Mouse (Mus musculus): ENCODE measurements around the gene Pbx1.
A peak's percentile ranks its signal among the peaks of the same experiment; 100 is the strongest.

Pbx1 gene

DNA sequence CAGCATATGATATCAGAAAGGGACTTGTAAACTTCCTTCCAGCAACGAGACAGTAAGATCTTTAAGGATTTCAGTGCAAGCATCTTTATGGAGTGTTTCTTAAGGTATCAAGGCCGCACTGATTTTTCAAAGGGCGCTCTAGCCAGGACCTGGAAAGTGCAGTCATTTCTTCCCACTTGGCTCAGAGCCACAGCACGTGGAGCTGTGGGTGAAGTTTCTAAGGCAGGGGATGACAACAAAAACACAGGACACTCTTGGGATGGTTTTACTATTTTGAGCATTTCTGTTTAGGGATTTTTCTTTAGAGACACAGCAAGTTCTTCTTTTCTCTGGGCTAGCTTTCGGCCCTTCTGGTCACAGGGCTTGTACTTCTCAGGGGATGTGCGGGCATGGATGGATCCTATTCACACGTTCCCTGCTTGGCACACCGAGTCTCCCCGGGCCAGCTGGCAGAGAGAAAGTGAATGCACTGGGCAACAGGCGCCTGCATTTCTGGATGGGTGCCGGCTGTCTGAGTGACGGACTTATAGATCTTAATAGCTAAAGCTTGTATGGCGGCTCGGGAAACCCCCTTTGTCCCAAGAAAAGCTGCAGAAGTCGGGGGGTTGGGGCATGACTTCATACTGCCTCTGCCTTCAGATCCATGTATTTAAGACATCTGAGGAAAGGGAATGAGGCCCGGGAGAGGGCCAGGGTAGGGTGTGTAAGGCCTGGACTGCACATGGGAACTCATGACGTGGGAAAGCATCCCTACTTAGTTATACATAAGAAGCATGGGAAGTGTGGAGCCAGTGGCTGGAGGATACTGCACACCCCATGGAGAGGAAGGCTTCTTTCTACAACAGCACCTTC lies 215.9 kb downstream of the Pbx1 start:
- no peak for DNase-seq

DNA sequence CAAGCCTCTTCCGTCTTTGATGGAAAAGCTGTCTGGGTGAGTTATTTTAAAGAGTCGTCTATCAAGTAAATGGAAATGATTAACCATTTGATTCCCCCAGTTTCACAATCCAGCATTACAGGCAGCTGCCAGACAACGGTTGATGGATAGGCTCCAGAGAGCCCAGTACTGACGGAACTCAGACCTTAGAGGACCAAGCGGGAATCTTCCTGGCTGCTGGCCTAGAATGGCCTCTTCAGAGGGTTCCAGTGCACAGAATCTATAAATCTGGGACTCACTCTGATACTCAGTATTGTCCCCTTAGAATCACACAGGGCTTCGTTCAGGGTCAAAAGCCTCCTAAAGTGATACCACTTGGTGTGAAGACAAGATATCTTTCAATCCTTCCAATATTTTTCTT lies 216.6 kb downstream of the Pbx1 start:
- DNase-seq: no peak

DNA sequence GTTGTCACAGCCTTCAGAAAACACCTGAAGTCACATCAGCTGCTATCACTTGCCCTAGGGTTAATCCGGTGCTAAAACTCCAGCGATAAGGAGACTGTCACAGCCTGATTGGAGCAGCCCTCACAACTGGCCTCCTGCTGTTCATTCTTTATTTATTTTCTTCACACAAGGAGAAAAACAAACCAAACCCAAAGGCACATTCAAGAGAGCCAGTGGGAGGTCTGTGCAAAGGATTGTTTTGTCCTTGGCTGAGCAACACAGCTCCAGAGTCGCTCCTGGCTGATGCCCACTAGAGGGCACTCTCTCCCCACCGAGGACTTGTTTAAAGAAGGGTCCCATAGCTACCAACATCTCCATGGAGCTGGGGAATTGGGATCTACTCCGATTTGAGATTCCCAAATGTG lies 218.0 kb downstream of the Pbx1 start:
- peak; percentile 71 for DNase-seq

- no peak for DNase-seq
These were observed 218.5 kb downstream of the Pbx1 start for GRCm38 (mm10) chr1:168213595-168213994.

DNA sequence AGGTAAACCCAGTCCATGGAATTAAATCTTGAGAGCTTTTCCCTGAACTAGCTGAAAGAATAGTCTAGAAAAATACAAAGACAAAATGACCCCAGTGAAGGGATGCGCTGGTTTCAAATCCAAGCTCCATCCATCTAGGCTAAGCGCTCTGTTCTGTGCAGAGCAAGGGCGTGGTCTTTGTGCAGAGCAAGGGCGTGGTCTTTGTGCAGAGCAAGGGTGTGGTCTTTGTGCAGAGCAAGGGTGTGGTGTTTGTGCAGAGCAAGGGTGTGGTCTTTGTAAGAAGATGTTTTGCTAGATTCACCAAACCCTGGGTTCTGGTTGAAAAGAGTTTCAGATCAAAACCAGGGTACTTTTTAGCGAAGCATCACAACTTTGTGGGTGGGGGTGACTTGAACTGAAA lies 221.7 kb downstream of the Pbx1 start:
- no peak for DNase-seq

DNA sequence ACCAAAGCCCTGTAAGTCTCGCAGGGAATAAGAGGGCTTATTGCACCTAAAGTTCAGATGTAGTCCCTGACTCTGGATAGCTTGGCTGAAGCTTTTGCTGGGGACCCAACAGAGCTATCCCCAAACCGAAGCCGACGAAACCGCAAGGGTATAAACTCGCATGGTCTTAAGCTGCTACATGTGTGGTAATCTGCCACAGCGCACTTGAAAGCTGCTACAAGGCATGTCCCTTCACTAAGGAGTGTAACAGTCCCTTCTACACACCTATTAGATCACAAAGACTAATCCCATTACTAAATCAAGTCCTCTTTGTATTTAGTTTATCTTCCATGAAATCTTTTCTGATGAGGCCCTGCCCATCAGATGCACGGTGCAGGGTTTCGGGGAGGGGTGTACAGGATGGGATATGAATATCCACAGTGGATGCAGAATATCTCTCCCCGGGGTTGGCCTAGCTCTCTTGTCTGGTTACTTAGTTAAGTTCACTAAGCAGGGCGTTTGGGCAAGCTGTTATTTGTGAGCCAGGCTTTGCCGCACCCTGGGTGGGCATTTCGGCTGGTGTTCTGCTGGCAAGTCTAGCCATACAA lies 231.4 kb downstream of the Pbx1 start:
- DNase-seq: no peak

- no peak for DNase-seq
These were observed 233.8 kb downstream of the Pbx1 start for GRCm38 (mm10) chr1:168198276-168198675.

DNA sequence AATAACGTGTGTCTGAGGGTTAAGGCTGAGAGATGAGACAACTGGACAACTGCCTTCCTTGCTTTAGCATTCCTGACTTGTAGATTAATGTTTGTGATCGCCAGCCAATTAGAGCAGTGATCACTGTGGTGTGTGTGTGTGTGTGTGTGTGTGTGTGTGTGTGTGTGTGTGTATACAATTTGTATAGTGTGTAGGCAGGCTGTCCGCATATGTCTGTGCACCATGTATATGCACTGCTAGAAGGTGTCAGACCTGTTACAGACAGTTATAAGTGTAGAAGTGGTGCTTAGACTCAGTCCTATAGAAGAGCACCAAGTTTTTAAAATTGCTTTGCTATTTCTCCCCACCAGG lies 234.2 kb downstream of the Pbx1 start:
- DNase-seq: no peak

GRCm38 (mm10) chr1:168197195-168197907 lies 234.7 kb downstream of the Pbx1 start:
- DNase-seq: no peak

- DNase-seq: no peak
These were observed 238.7 kb downstream of the Pbx1 start for GRCm38 (mm10) chr1:168193364-168193763.

DNA sequence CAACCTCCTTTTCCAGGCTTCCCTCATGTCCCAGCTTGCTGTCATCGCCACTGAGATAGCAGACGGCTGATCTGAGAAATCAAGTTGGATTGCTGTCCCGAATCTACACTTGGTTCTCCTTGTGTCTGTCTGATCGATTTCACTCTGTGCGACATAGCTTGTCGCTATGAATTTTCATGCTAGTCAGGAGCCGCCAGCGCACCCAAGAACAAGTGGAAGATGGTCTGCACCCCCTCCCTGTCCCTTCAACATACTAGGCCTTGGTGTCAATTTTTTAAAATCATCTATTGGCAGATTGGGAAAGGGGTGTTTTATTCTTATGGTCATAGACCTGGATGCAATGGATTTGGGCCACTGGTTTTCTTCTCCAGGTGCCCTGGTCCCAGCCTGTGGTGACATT lies 249.3 kb downstream of the Pbx1 start:
- no peak for DNase-seq

GRCm38 (mm10) chr1:168180622-168181441 lies 251.2 kb downstream of the Pbx1 start:
- DNase-seq: no peak

GRCm38 (mm10) chr1:168179691-168180090 lies 252.4 kb downstream of the Pbx1 start:
- DNase-seq: no peak

DNA sequence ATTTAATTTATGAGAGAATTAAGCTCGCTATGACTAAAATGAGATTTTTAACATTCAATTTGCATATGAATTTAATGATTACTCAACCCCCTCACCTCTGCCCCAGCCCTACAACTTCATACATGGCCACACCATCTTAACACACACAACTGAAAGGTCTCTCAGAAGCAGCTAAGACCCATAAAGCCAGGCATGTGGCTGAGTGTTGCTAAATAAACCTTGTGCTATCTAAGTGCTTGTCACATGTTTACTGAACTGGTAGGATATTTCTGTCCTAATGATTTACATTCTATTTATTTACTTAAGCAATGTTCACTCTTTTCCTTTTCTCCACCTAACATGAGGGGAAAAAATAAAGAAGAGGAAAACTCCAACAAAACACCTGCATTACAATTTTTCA lies 253.5 kb downstream of the Pbx1 start:
- no peak for DNase-seq

- DNase-seq: no peak
These were observed 256.5 kb downstream of the Pbx1 start for GRCm38 (mm10) chr1:168175586-168175985.

GRCm38 (mm10) chr1:168169791-168170190 lies 262.3 kb downstream of the Pbx1 start:
- DNase-seq: no peak

DNA sequence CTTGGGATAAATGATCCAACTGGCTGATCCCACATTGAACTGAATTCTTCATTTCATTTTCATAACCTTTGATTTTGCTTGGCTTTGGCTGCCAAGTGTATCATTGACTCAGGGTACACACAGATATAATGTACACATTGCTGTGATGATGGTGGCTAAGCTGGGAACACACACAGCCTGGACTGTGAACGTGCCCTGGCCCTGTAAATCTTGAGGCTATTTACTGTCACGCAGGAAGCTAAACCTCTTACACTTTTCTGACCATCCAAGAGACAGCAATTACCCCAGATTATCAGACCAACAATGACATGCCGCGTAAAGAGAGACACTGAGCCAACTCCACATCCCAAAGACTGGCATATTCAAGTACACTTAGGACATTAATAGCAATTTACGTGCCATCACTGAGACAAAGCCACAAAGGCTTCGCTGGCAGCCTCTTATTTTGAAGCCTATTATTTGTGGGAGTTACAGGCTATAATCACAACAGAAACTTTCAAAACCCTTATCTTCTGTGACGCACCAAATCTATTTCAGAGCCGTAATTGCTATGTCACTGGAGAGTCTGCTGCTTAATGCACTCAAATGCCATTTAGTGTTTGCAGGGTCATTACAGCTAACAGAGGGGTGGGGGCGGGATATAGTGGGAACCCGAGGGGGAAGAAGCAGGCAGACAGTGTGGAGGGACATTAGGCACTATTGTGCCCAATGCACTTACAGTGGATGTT lies 262.9 kb downstream of the Pbx1 start:
- no peak for DNase-seq

GRCm38 (mm10) chr1:168167781-168168180 lies 264.3 kb downstream of the Pbx1 start:
- no peak for DNase-seq

DNA sequence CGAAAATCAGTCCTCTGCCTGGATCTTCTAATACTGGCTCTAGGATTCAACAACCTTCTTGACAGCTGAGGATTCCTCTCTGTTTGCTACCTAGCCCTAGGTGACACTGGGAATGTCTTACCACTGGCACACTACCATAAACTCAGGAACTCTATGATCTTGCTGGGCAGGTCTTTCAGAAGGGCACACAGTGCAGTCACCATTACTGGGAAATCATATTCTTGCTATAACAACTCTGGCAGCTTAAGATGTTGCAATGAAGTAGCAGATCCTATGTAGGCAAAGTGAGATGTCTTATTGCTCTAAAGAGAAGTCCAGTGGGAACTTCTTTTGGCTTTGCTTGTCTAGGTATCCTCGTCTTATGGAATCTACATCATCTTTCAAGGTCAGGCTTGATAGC lies 265.2 kb downstream of the Pbx1 start:
- DNase-seq: no peak

GRCm38 (mm10) chr1:168164945-168165344 lies 267.1 kb downstream of the Pbx1 start:
- no peak for DNase-seq

- DNase-seq: peak; percentile 19
These were observed 268.4 kb downstream of the Pbx1 start for GRCm38 (mm10) chr1:168163521-168164233.
